13 mouse cellular contexts compared by ENCODE assay signal in the genomic region with DNA sequence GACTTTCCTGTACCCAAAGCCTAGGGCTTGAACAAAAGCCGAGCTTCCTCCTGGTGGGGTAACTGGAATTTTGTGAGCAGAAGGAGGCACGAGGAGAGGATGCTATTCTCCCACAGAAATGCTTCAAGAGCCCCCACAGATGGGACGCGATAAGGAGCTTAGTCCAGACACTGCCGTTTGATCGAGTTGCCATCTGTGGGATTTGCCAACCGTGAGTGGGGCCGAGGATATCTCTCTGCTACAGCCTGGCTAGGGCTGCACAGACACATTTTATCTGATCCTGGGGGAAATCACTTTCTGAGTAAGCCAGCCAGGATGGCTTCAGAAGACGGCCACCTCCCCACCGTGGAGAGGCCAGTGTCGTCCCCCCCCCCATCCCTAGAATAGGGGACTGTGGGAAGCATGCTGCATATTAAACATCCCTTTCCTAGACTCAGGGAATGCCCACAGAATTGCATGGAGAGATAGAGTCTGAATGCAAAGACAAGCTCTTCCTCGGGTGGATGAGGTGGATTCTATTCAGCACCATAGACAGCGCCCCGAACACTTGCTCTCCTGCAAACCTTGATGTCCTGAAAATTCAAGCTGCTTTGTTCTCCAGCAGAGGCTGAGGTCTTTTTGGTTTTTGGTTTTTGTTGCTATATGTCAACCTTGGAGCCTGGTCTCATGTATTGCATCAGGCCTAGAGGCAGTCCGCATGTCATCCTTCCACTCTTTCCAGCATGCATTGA.
A peak's percentile ranks its signal among the peaks of the same experiment; 100 is the strongest.
DNase-seq lines count a peak whose midpoint lies in the region; ATAC-seq lines count a peak whose summit lies in the region.
"Had no signal": no experiment of that assay in that cellular context is flagged by ENCODE, and none has a peak within 500 bp of the region (broad histone marks: within the 10 kb centered on the region; RNA-seq: fewer than 3 reads in every experiment).

No protein-coding gene starts in this region.

- no peak overlapping the region for H3K4me3 ChIP-seq in neural tube, embryonic 15.5 days (replicated peaks)
- H3K4me3 ChIP-seq: liver, embryonic 15.5 days had no signal

- DNase-seq in heart, postnatal 4 days = peak; percentile 45
- no peak for DNase-seq in heart, postnatal 25 days (ENCODE audit: low spot score)
- DNase-seq in neural tube, embryonic 10.5 days (ENCODE audit: extremely low spot score, low spot score) = peak; percentile 49
- DNase-seq in embryo, embryonic 10 days (ENCODE audit: low spot score) = peak; percentile 77
- DNase-seq in retina, adult 2 months (ENCODE audit: low read depth, low spot score) = peak; percentile 30
- no peak for DNase-seq in cerebellum, postnatal 36 days
- no peak for DNase-seq in cerebellum, postnatal 4 days (ENCODE audit: low spot score in 2 of 2)
- DNase-seq: cerebellum, adult 9-10 months; kidney, adult 11 months; thymus, adult 18-20 months had no signal

- no peaks in the 10 kb centered on the region for H3K9me3 ChIP-seq in neural tube, embryonic 15.5 days (replicated peaks)
- H3K9me3 ChIP-seq: liver, embryonic 15.5 days had no signal

- H3K27ac ChIP-seq in neural tube, embryonic 15.5 days (replicated peaks) = no peak overlapping the region
- H3K27ac ChIP-seq: liver, embryonic 15.5 days had no signal

- H3K9ac ChIP-seq in neural tube, embryonic 15.5 days (replicated peaks) = no peak overlapping the region
- H3K9ac ChIP-seq: liver, embryonic 15.5 days had no signal

- no peak for ATAC-seq in neural tube, embryonic 15.5 days (ENCODE audit: low FRiP score)

- H3K4me2 ChIP-seq in neural tube, embryonic 15.5 days = no peak overlapping the region
- H3K4me2 ChIP-seq: liver, embryonic 15.5 days had no signal

- H3K27me3 ChIP-seq in neural tube, embryonic 15.5 days (replicated peaks) = no peaks in the 10 kb centered on the region
- H3K27me3 ChIP-seq: liver, embryonic 15.5 days had no signal

- H3K4me1 ChIP-seq in neural tube, embryonic 15.5 days = no peaks in the 10 kb centered on the region
- H3K4me1 ChIP-seq: liver, embryonic 15.5 days had no signal

- intact Hi-C loops in heart, postnatal 25 days (cut with DNase I) = no loop called here

- no peaks in the 10 kb centered on the region for H3K36me3 ChIP-seq in neural tube, embryonic 15.5 days
- H3K36me3 ChIP-seq: G1E; liver, embryonic 15.5 days had no signal

- 53% methylated on average over 15 of the region's 15 CpGs for WGBS in neural tube, embryonic 15.5 days

Comparison
In these comparisons a context has a peak if more than half of its experiments do, and no peak if none do; other contexts are left out.
1. DNase-seq: peak in heart, postnatal 4 days (single experiment), neural tube, embryonic 10.5 days (single experiment), embryo, embryonic 10 days (single experiment) and retina, adult 2 months (single experiment); none in heart, postnatal 25 days (single experiment), cerebellum, postnatal 36 days (0 of 2) and cerebellum, postnatal 4 days (0 of 2).